Mouse (Mus musculus): Measurements from ENCODE around the gene Trim33. TPM values are rescaled to one million over a fixed set of nuclear protein-coding genes. Genes with fewer than 3 reads are reported as not detected.

Gene Trim33
- total RNA-seq, 4 experiments from 2014 or later, result 45.6 to 57.6 (median 54.1) TPM

DNA sequence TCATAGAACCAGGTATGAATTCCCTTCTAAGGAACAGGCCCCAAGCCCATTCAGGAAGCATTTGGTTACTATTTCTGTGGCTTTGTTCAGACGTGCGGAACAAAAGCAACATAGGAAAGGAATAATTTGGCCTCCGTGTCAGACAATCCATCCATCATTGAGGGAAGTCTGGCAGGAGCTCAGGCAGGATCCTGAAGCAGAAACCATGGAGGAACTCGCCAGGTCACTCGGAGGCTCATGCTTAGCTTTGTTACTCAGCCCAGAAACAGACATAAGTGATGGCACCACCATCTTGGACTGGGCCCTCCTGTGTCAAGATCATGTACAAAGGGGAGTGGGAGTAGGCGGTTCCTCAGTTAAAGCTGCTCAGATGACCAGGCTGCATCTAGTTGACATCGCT lies 82.1 kb downstream of the Trim33 start:
- no peak for DNase-seq (ENCODE audit: low spot score in 2 of 2)

DNA sequence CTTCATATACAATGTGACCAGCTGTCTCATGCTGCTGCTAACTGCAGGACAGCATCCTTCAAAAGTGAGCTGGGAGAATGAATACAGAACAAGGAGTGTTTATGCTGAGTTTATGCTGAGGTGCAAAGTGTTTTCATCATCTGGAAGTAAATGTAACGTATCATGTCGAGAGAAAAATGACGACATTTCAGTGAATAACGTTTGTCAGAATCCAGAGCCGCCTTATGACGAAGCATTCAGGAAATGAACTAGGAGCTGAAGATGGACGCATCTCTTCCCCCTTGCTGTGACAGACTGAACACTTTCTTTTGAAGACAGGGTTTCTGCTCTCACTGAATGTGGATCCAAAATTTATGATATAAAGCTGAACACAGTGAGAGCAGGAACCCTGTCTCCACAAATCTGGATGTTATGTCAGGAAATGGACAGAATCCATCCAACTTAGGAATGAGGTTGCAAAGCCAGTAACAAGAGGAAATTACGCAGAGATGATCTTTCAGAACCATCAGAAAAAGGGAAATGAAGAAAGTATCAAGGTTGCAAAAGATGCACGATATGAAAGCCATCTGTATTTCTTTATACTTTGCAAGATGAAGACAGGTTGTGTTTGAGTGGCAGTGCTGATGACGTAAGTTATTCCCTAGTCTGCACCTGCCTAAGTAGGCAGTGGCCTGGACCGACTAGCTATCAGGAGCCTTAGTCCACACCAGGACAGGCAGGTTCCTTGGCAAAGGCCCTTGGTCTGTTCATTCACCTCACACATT lies 85.3 kb downstream of the Trim33 start:
- no peak for DNase-seq (ENCODE audit: low spot score in 2 of 2)

DNA sequence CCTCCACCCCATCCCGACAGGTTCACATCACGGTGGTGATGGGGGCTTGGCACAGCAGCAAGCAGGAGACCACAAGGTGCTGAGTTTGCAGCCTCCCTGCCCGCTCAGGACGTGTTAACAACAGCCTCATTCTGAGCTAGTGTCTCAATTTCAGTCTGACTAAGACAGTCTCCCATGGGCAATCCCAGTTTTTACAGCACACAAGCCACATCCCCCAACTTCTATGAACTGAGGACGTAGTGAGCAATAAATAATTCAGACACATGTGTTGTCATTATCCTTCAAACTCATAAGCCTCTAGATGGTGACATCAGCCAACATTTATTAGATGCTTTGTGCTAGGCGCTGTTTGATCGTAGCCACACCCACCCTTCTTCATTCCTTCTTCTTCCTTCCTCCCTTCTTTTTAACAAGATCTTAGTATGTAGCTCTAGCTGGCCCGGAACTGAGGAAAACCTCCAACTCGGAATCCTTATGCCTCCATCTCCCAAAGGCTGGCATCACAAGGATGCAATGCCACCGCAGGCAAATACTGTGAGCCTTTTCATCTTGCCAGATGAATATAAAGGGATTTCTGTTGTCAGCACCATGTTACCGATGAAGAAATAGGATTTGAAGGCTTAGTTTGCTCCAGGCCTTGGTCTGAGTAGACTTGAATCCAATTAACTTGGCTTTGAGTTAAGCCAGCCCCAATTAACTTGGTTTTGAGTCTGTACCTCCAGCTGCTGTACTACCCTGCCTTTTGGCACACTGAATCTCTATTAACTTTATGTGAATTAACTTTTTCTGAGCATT lies 88.3 kb downstream of the Trim33 start:
- DNase-seq (ENCODE audit: low spot score in 2 of 2), result no peak

DNA sequence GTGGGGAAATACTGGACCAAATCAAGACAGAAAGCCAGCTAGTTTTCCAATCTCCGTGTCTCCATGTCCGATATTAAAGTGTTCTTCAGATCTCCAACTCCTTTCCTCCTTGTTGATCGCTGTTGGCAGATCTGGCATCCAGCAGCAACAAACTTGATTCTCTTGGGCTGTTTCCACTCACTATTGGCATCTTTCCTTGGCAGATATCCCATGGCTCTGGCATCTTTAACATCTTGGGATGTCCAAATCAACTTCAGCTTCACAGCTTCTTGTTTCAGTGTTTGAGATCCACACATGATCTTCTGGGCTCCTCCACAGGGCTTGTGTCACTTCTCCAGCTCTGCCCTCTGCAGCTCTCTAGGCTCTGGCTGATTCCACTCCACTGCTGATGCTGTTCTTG lies 89.6 kb downstream of the Trim33 start:
- no peak for DNase-seq (ENCODE audit: low spot score in 2 of 2)

DNA sequence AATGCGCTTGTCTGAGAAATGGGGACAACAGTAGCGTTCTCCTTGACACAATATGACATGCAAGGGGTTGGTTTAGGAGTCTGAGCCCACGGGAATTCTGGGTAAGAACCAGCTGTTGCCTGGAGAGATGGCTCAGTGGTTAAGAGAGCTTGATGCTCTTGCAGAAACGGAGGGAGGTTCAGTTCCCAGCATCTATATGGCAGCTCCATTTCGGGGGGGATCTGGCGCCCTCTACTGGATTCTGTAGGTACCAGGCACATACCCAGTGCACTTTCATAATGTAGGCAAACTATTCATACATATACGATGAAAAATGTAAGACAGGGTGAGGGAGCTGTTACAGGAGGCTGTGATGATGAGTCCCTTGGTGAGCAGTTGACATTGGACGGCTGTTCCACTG lies 94.9 kb downstream of the Trim33 start:
- DNase-seq (ENCODE audit: low spot score in 2 of 2), result peak in 1 of 2 experiments; percentile 55

DNA sequence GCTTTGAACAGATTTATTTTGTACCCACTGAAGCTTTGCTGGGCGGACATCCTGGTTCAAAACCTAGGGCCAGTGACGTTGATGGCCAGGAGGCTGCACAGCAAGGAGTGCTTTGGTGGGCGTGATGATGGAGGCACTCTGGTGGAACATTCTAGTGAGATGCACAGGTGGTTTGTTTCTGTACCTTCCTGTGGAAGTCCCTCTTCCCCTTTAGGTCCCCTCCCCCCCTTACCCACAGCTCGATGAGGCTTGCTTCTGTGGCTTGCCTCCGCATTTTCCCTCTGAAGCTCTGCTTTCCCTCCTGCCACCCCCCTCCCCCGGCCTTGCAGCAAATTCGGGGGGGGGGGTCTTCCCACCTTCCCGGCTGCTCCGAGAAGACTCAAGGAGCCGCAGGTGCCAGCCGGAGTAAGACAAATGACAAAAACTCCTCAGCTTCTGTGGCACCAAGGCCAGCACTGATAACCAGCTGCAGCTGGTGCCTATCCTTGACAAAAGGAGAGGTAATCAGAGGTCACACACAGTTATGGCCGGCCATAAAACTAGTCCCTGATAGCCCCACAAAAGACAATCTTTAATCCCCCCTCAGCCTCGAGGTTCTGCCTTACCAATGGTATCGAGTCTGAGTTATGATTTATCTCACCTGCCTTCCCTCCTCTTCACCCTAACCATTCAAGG lies 96.2 kb downstream of the Trim33 start:
- no peak for DNase-seq (ENCODE audit: low spot score in 2 of 2)

DNA sequence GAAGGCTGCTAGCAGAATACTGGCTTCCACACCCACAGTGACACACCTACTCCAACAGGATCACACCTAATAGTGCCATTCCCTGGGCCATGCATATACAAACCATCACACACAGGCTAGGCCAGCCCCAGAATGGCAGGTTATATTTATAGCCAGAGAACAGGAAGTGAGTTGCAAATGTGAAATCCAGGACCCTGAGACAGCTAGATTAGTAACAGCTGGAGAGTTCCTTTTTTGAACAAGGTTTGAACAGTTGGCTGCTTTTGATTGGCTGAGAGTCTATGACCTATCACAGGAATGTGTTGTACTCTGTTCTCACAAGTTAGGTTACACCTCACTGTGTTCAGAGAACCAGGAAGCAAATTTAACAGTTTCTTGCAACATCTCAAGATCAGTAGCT lies 98.9 kb downstream of the Trim33 start:
- DNase-seq (ENCODE audit: low spot score in 2 of 2), result no peak

DNA sequence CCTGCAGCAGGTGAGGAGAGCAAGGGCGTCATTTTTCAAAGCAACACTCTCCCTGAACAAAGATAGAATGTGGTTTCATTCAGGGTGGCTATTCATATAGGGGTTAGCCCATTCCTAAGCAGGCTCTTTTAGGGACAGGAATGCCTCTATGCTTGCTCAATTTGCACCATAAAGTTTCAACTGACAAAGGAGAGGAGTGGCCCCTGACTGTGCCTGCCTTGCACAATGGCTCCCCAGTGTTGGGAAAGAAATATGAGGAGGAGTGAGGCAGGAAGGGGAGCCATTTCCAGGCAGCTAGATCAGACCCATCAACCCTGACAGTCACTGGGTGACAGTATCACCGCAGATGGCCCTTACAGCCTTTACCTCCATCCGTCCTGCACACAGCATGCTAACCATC lies 100.3 kb downstream of the Trim33 start:
- no peak for DNase-seq (ENCODE audit: low spot score in 2 of 2)

DNA sequence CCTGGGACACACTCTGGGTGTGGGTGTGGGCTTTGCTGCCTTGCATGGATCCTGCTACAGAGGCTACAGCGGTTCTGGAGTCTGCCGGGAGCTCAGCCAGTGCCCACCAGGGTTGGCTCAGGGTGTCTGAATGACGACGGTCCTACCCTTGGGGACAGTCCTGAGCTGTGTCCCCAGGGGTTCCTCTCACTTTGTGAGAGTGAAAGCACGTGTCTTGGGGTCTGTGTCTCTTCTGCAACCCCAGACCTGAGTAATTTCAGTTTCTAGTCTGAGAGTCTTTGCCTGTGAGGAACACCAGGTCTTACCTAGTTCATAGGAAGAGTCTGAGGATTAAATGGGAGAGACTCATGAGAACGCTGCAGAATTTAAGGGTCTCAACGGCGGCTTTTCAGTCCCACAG lies 101.7 kb downstream of the Trim33 start:
- DNase-seq (ENCODE audit: low spot score in 2 of 2), result no peak

DNA sequence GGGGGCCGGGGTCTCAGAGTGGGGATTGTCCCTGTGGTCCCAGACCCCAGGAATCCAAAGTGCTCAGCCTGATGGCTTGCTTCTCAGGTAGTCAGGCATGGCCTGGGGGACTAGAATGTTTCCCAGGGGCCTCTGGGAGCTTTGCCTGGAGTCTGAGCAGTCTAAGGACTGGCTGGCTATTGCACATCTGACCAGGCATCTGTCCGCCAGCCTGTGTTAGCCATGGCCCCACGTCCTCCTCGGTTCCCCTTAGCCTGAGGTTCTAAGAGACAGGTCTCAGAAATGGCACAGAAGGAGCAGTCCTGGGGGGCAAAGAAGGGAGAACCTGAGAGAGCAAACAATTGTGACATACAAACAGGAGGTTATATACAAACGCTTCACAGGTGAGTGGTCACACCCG lies 102.3 kb downstream of the Trim33 start:
- no peak for DNase-seq (ENCODE audit: low spot score in 2 of 2)

DNA sequence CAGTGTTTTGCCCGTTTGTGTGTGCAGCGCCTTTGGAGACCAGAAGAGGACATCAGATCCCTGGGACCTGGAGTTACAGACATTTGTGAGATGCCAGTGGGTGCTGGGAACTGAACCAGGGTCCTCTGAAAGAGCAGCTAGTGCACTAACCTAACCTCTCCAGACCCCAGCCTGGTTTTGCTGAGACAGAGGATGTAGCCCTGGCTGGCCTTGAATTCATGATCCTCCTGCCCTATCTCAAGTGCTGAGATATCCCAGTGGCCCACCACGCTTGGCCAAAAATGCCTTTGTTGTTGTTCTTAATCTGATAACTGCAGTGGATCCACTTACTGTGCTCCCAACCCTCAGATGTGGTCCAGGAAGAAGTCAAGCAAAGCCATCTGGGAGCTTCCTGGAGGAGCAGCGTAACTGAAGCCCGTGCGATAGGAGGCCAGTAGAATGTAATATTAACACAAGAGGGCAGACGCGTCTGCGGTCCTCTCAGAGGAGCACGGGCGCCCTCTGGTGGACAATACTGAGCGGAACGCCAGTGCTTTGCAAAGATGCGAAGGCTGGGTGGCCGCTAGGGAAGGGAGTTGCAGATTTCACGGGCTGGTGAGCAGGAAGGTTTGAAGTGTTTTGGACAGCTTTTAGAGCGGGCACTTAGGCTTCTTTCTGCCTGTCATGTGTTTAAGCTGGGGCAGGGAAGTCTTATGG lies 103.9 kb downstream of the Trim33 start:
- DNase-seq (ENCODE audit: low spot score in 2 of 2), result peak; percentile 77 to 93

DNA sequence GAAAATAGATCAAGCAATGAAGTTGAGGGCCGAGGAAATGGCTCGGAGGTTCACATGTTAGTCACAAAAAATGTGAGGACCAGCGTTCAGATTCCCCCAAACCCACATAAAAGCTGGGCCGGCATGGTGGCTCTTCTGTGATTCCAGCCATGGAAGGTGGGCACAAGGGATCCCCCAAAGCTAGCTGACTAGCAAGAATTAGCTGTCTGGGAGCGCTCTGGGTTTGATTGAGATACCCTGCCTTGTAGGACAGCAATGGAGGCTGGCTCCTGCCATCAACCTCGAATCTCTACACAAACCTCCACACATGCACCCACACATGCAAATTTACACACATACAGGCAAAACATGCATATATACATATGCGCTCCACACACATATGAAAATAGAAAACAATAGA lies 105.4 kb downstream of the Trim33 start:
- DNase-seq (ENCODE audit: low spot score in 2 of 2), result no peak

DNA sequence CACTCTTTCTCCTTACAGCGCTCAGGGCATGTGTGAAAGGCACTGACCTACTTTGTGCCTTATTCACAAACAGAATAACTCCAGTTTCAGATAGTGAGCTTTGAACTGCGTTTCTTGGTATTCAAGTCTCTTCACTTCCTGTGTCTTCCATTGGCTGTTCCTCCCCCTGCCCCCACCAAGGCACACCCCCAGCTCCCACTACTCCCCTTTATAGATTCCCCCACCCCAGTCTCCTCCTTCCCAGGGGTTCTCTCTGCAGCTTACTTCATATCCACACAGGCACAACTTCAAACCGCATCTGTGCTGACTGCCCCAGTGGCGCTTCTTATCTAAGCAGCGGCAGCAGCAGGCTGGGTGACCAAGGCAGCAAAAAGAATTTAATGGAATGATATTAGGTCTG lies 105.9 kb downstream of the Trim33 start:
- no peak for DNase-seq (ENCODE audit: low spot score in 2 of 2)

DNA sequence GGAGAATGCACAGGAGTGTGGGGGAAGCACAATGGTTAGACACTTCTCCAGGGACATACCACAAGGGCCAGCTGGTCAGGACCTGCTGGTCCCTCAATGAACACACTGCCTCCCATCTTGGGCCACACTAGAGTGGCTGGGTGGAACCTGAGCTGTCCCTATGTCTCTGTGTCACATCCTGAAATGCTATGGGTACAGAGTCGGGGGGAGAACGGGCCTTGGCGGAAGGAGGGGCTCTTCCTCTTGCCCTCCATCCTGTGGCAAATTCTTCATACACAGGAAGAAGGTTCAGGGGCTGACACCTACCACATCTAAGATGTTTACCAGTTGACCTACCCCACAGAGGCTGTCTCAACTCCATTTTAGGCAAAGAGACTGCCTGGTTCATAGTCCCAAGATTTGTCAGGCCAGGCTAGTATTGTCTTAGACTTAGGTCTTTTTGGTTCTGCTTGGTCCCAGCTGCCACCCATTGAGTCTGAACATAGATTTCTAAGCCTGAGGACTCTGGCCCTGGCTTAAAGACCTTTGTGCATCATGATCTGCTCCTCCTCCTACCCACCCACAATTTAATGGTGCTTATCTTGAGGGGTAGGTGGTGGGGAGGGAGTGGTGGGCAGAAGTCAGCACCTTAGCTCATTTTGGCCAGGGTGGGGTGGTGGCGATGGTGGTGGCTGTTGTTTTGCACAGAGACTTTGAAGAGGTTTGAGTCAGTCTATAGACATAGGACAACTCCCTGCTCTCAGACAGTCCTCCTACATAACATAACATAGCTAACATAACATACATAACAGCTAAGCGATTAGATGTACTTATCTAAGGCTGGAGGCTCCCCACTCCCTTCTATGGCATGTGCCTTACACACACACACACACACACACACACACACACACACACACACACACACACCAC lies 106.5 kb downstream of the Trim33 start:
- DNase-seq (ENCODE audit: low spot score in 2 of 2), result no peak

DNA sequence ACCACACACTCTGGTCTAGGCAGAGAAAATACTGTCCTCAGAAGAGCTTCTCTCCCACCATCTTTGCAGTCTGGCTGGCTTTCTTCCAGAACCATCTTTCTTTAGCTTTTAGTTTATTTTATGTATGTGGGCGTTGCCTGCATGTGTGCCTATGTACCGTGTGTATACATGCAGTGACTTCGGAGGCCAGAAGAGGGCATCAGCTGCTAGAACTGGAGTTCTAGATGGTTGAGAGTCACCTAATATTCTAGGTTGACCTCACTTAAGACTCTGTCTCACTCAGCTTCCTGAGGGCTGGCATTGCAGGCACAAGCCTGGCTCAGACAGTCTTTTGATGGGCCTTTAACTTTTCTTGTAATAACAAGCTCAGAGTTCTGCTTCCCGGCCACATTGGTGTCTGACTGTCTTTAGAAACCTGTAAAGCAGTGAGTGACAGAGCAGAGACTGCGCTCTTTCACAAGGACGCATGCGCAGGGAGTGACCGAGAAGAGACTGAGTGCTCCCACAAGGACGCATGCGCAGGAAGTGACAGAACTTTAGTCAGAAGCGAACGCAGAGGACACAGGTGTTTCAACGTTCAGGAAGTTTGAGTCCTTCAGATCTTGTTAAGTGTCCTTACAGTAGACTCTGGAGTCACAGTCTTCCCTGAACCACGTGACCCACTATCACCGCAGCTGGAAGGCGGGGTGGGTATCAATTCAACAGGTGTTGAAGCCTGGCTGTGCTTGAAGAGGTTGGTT lies 107.4 kb downstream of the Trim33 start:
- DNase-seq (ENCODE audit: low spot score in 2 of 2), result no peak

DNA sequence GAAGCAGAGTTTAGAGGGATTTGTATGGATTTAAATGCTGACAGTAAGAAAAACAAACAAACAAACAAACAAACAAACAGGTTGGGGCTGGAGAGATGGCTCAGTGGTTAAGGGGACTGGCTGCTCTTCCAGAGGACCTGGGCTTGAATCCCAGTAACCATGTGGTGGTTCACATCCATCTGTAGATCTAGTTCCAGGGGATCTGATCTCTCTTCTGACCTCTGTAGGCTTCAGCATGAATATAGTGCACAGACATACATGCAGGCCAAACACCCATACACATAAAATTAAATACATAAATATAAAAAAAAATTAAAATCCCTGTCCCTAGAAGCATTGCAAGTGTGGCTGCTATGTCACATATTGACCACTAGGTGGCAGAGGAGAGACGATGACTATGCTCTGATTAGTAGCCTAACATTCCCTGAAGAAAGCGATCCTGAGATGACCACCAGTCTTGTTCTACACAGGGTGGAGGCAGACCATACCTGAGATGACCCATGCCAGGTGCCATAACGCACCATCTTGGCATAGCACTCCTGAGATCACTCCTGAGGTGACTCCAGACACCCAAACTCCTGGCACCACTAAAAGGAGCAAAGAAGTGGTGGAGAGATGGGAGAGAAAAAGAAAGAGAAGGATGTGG lies 113.6 kb downstream of the Trim33 start:
- DNase-seq (ENCODE audit: low spot score in 2 of 2), result peak in 1 of 2 experiments; percentile 47

DNA sequence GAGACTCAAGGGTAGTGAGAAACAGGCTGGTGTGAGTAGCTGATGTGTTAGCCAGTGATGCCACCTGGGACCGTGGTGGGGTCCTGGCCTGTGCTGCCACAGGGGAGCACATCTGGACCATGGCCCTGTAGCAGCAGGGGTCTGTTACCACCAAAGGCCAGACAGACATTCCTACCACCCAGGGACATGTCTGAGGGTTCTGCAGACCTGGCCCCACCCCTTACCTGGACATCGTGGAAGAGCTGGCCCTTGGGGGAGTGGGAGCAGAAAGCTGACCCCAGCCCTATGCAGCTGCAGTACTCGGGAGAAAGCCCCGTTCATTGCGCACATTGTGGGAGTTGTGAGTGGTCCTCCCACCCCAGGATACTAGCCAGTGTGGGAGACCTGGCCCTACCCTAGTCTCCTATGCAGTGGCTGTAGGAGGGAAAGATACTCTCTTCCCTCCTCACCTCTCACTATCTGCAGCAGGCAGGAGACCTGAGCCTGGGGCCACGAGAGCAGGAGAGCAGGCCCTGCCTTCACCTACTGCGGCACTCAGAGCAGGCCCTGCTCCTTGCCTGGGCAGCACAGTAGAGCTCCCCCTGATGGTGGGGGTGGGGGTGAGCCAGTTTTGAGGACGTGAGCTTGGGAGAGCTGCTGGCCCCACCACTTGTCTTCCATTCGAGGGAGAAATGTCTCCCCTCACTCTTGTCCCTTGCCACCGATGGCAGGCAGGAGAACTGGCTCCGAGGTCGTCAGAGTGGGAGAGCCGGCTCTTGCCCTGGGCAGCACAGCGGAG lies 114.4 kb downstream of the Trim33 start:
- DNase-seq (ENCODE audit: low spot score in 2 of 2), result no peak

DNA sequence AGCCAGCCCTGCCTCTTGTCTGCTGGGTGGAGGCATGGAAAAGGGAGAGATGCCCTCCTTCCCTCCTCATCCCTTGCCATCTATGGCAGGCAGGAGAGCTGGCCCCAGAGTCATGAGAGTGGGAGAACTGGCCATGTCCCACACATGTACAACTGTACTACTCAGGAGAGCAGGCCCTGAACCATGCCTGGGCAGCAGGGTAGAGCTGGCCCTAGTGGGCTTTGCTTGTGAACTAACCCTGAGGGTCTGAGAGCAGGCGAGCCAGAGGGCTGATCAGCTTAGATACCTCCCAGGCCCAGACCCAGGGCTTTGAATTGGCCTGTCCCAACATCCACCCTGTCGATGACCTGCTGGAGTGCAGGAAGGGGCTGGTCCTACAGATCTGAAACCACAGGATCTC lies 115.0 kb downstream of the Trim33 start:
- no peak for DNase-seq (ENCODE audit: low spot score in 2 of 2)

DNA sequence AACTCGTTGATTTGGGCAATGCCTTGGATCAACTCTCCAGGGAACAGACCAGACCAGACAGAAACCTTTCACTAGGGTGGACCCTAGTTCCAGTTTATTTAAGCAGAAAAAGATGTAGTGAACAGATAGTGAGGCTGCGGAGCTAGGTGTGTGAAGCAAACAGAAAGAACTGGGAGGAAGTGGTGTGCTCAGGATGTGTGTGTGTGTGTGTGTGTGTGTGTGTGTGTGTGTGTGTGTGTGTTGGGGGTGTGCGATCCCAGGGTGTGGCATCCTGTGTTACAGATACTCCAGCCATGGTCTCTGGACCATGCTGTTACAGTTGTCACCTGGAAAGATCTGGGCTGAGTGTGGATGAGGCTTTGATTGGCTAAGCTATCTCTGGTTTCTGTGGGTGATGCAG lies 118.4 kb downstream of the Trim33 start:
- DNase-seq (ENCODE audit: low spot score in 2 of 2), result no peak
